Mouse (Mus musculus) heart, embryonic 11.5 days (tissue): ENCODE results near the gene Cactin. TPM values are rescaled to one million over a fixed set of nuclear protein-coding genes. Genes with fewer than 3 reads are reported as not detected.

ENCODE experiments used
- ATAC-seq: fragments of 200-750 bp; cut with Nextera tagmentation; replicated peaks from 2 replicates; pipeline ENCODE4 v1.8.0; 2017; ENCODE audit warnings: moderate library complexity; ENCODE audit not compliant: insufficient number of reproducible peaks, low FRiP score, low TSS enrichment
- H3K27ac ChIP-seq: fragments of 300-500 bp; sonication (generic); 2 replicates; pipeline ENCODE4 v1.5.1; 2014; ENCODE audit warnings: mild to moderate bottlenecking, low read depth, low read length
- H3K27me3 ChIP-seq: fragments of 300-500 bp; sonication (generic); 2 replicates; pipeline ENCODE4 v1.6.1; 2014; ENCODE audit warnings: mild to moderate bottlenecking, low read length, mixed read lengths; ENCODE audit not compliant: control insufficient read depth, insufficient read depth
- H3K36me3 ChIP-seq: fragments of 300-500 bp; sonication (generic); 2 replicates; pipeline ENCODE4 v1.6.1; 2014; ENCODE audit warnings: mild to moderate bottlenecking, low read length, moderate library complexity, mixed read lengths; ENCODE audit not compliant: control insufficient read depth, insufficient read depth
- H3K4me1 ChIP-seq: fragments of 300-500 bp; sonication (generic); 2 replicates; pipeline ENCODE4 v1.6.1; 2014; ENCODE audit warnings: low read length; ENCODE audit not compliant: control insufficient read depth, insufficient read depth
- H3K4me2 ChIP-seq: fragments of 300-500 bp; sonication (generic); 2 replicates; pipeline ENCODE4 v1.6.1; 2014; ENCODE audit warnings: mild to moderate bottlenecking, moderate library complexity
- H3K4me3 ChIP-seq: fragments of 300-500 bp; sonication (generic); 2 replicates; pipeline ENCODE4 v1.5.1; 2014; ENCODE audit warnings: low read depth, low read length
- H3K9ac ChIP-seq: fragments of 300-500 bp; sonication (generic); 2 replicates; pipeline ENCODE4 v1.6.1; 2014; ENCODE audit warnings: mild to moderate bottlenecking, low read depth, low read length, moderate library complexity
- H3K9me3 ChIP-seq: fragments of 300-500 bp; sonication (generic); replicated peaks from 2 replicates; pipeline ENCODE4 v1.6.1; 2016; ENCODE audit warnings: low read length; ENCODE audit not compliant: control insufficient read depth
- WGBS: fragments of 180-500 bp; shearing (Covaris S2); extraction: QIAGEN DNeasy Blood & Tissue Kit; methylation state at CpG from one replicate; pipeline ENCODE4 v1.1.7; 2014; ENCODE audit not compliant: insufficient replicate concordance; 5-methylcytosine and 5-hydroxymethylcytosine counted together
- polyA plus RNA-seq: library from polyadenylated mRNA; unstranded; fragments of >200 nt; fragmentation: Nextera tagmentation; extraction: Ambion mirVana; gene quantifications from 2 replicates; pipeline ENCODE4 v1.2.1, GENCODE M21; 2014

The Cactin gene
- polyA plus RNA-seq, 1 experiment from 2014 or later: 20.2 TPM

- no peaks in the 10 kb centered on the region for H3K36me3 ChIP-seq
- ATAC-seq: peak; percentile 86
- peak within 1 kb of the TSS; percentile 68 for H3K4me3 ChIP-seq
- 4% methylated on average over 38 of the region's 79 CpGs for WGBS
- peak within 1 kb of the TSS; percentile 90 for H3K4me2 ChIP-seq
- H3K27me3 ChIP-seq: no peaks in the 10 kb centered on the region
- peak within 1 kb of the TSS; percentile 85 for H3K9ac ChIP-seq
- no peaks in the 10 kb centered on the region for H3K9me3 ChIP-seq
- H3K4me1 ChIP-seq: peaks cover 34% of the 10 kb centered on the region
- no peak within 1 kb of the TSS; the same call in none of the 2 replicates for H3K27ac ChIP-seq
Measured at GRCm38 (mm10) chr10:81356991-81357844, 36.3 kb downstream of the Cactin start, which contains the start of gene Mfsd12. Gene Mfsd12, plus strand, starts transcription at chr10:81357491.

GRCm38 (mm10) chr10:81358209-81358608 is 37.3 kb downstream of the Cactin start:
- peak overlapping the region; percentile 68 for H3K4me3 ChIP-seq
- H3K9ac ChIP-seq: peak overlapping the region; percentile 85
- peak overlapping the region; percentile 90 for H3K4me2 ChIP-seq
- no peaks in the 10 kb centered on the region for H3K27me3 ChIP-seq
- no peaks in the 10 kb centered on the region for H3K36me3 ChIP-seq
- ATAC-seq: no peak
- 21% methylated on average over 4 of the region's 4 CpGs for WGBS
- no peaks in the 10 kb centered on the region for H3K9me3 ChIP-seq
- H3K4me1 ChIP-seq: peaks cover 44% of the 10 kb centered on the region
- H3K27ac ChIP-seq: peak overlapping the region; percentile 47

- 56% methylated on average over 1 of the region's 1 CpGs for WGBS
- no peaks in the 10 kb centered on the region for H3K9me3 ChIP-seq
- H3K4me2 ChIP-seq: peak overlapping the region; percentile 90
- no peak for ATAC-seq
- no peaks in the 10 kb centered on the region for H3K27me3 ChIP-seq
- H3K4me3 ChIP-seq: peak overlapping the region; percentile 68
- peak overlapping the region; percentile 47; the same call in 1 of the 2 replicates for H3K27ac ChIP-seq
- H3K9ac ChIP-seq: peak overlapping the region; percentile 85; the same call in 1 of the 2 replicates
- no peaks in the 10 kb centered on the region for H3K36me3 ChIP-seq
- H3K4me1 ChIP-seq: peaks cover 50% of the 10 kb centered on the region
Measured at GRCm38 (mm10) chr10:81358841-81359240, 37.9 kb downstream of the Cactin start.

GRCm38 (mm10) chr10:81360721-81361120 is 39.8 kb downstream of the Cactin start:
- no peak for ATAC-seq
- Histone ChIP-seq H3K9ac (peak overlapping the region; percentile 39; the same call in 1 of the 2 replicates), H3K9me3 (no peaks in the 10 kb centered on the region), H3K27me3 (no peaks in the 10 kb centered on the region), H3K4me1 (peaks cover 67% of the 10 kb centered on the region), H3K27ac (peak overlapping the region; percentile 35; the same call in 1 of the 2 replicates), H3K4me2 (peak overlapping the region; percentile 22), H3K36me3 (no peaks in the 10 kb centered on the region), H3K4me3 (no peak overlapping the region)
- WGBS: 62% methylated on average over 8 of the region's 8 CpGs

GRCm38 (mm10) chr10:81362336-81362949 is 41.5 kb downstream of the Cactin start:
- no peaks in the 10 kb centered on the region for H3K27me3 ChIP-seq
- H3K9ac ChIP-seq: peak overlapping the region; percentile 60
- peak overlapping the region; percentile 69 for H3K4me2 ChIP-seq
- peak overlapping the region; percentile 33 for H3K4me3 ChIP-seq
- whole genome bisulfite sequencing: 45% methylated on average over 12 of the region's 12 CpGs
- no peaks in the 10 kb centered on the region for H3K9me3 ChIP-seq
- peak overlapping the region; percentile 95 for H3K27ac ChIP-seq
- peak; percentile 39; the same call in 1 of the 2 replicates for ATAC-seq
- peaks cover 6% of the 10 kb centered on the region for H3K36me3 ChIP-seq
- peaks cover 71% of the 10 kb centered on the region for H3K4me1 ChIP-seq

- peak overlapping the region; percentile 69 for H3K4me2 ChIP-seq
- peaks cover 19% of the 10 kb centered on the region for H3K36me3 ChIP-seq
- 4% methylated on average over 41 of the region's 54 CpGs for WGBS
- no peaks in the 10 kb centered on the region for H3K9me3 ChIP-seq
- H3K9ac ChIP-seq: peak overlapping the region; percentile 60
- peak; percentile 56 for ATAC-seq
- H3K4me1 ChIP-seq: peaks cover 64% of the 10 kb centered on the region
- peak overlapping the region; percentile 95 for H3K27ac ChIP-seq
- H3K27me3 ChIP-seq: no peaks in the 10 kb centered on the region
- H3K4me3 ChIP-seq: peak overlapping the region; percentile 33
Measured at GRCm38 (mm10) chr10:81363436-81364346, 42.8 kb downstream of the Cactin start.

GRCm38 (mm10) chr10:81364666-81365065 is 43.8 kb downstream of the Cactin start:
- Histone ChIP-seq H3K27me3 (no peaks in the 10 kb centered on the region), H3K9ac (peak overlapping the region; percentile 56), H3K9me3 (no peaks in the 10 kb centered on the region), H3K27ac (no peak overlapping the region), H3K36me3 (peaks cover 28% of the 10 kb centered on the region), H3K4me1 (peaks cover 57% of the 10 kb centered on the region), H3K4me2 (peak overlapping the region; percentile 69), H3K4me3 (peak overlapping the region; percentile 33)
- 0 out of 2 replicates have a peak, but pooled peaks have one; percentile 2 for ATAC-seq
- 10% methylated on average over 28 of the region's 28 CpGs for WGBS

- H3K4me1 ChIP-seq: peaks cover 57% of the 10 kb centered on the region
- no peak overlapping the region for H3K27ac ChIP-seq
- H3K9me3 ChIP-seq: no peaks in the 10 kb centered on the region
- no peaks in the 10 kb centered on the region for H3K27me3 ChIP-seq
- H3K36me3 ChIP-seq: peaks cover 32% of the 10 kb centered on the region
- ATAC-seq: no peak
- 40% methylated on average over 4 of the region's 4 CpGs for WGBS
- peak overlapping the region; percentile 69 for H3K4me2 ChIP-seq
- H3K4me3 ChIP-seq: no peak overlapping the region
- 0 out of 2 replicates have a peak overlapping the region, but pooled peaks have one; percentile 28 for H3K9ac ChIP-seq
Measured at GRCm38 (mm10) chr10:81365073-81365472, 44.2 kb downstream of the Cactin start.
